ENCODE assay signal across 1 mouse cellular context in genomic region chr7:7281383-7281782, GRCm38 (mm10).
TF ChIP-seq lines count a peak whose summit lies in the region.

No protein-coding gene starts in this region.

TF ChIP-seq in MEL, 35 proteins besides CTCF, POLR2A, EP300 and RAD21 (continued from another document):
- TF ChIP-seq ZKSCAN1 (IDR thresholded peaks at IDR 0.05; ENCODE audit: low read depth, low read length) (no peak), POLR2AphosphoS5 (IDR thresholded peaks at IDR 0.05; ENCODE audit: borderline replicate concordance, low read depth, low read length) (no peak), POLR2AphosphoS2 (IDR thresholded peaks at IDR 0.05; ENCODE audit: low read length) (no peak), ZC3H11A (IDR thresholded peaks at IDR 0.05; ENCODE audit: low read depth, low read length) (no peak), KAT2A (conservative IDR thresholded peaks at IDR 0.05; ENCODE audit: low read depth, low read length) (no peak), MXI1 (IDR thresholded peaks at IDR 0.05; ENCODE audit: low read depth, low read length) (no peak), MAFK (IDR thresholded peaks at IDR 0.05; ENCODE audit: borderline replicate concordance, low read depth, low read length) (no peak), ETS1 (IDR thresholded peaks at IDR 0.05; ENCODE audit: low read depth, low read length) (no peak)
